Mouse (Mus musculus) right cerebral cortex, postnatal 10 days (tissue): ENCODE results near the gene Ndufc2.
"Not testable (repeated sequence)": the region's sequence is repeated elsewhere in the genome, so short reads cannot be mapped to it uniquely, and the experiment has no call there.

Experiments used
- DNase-seq, 2 experiments: peaks; one replicate each; pipeline ENCODE4 v3.0.0; 2021; ENCODE audit warnings: low spot score in 2 of 2

Ndufc2 gene

DNA sequence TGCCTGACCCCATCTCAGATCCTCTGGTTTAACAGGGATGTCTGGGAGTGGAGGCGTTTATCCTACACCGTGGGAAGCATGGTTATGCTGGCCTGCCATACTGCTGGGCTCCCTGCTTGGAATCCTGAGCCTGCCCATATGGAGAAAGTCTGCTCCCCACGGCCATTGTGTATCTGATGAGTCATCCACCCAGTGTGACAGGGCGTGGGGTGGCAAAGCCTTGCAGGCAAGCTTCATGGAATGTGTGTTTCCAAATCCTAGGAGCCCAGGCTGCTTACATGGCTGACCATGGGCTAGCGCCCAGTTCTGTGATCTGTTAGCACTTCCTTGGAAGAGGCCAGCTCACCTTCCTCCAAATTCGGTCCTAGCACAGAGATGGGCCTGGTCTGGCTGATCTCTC lies 26.8 kb downstream of the Ndufc2 start:
- DNase-seq: no peak

GRCm38 (mm10) chr7:97427296-97427695 lies 27.5 kb downstream of the Ndufc2 start:
- no peak for DNase-seq

DNA sequence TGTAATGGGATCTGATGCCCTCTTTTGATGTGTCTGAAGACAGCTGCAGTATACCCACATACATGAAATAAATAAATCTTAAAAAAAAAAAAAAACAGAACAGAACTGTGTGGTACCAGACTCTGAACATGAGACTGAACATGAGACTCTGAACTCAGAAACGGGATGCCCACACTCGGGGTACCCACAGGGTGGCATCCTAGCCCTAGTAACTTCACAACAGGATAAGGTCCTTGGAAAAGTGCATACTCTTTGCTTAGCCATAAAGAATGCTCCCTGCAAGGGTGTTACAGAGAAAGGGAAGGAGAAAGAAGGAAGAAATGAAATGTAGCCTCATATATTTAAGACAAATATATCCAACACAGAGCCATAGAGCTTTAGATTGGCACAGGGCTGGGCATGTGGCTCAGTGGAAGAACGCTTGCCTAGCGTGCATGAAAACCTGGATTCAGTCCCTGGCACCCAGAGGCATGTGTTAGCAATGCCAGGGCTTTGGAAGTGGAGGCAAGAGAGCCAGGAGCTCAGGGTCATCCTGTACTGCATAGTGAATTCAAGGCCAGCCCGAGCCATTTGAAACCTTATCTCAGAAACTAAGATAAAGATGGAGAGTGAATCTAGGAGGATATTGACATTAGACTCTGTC lies 28.1 kb downstream of the Ndufc2 start:
- peak in 1 of 2 experiments; percentile 55 for DNase-seq

GRCm38 (mm10) chr7:97429705-97430104 lies 29.9 kb downstream of the Ndufc2 start:
- peak; percentile 73 to 74 for DNase-seq

GRCm38 (mm10) chr7:97433517-97433916 lies 33.7 kb downstream of the Ndufc2 start:
- not testable (repeated sequence) for DNase-seq

GRCm38 (mm10) chr7:97434517-97434916 lies 34.7 kb downstream of the Ndufc2 start:
- DNase-seq: no peak

DNA sequence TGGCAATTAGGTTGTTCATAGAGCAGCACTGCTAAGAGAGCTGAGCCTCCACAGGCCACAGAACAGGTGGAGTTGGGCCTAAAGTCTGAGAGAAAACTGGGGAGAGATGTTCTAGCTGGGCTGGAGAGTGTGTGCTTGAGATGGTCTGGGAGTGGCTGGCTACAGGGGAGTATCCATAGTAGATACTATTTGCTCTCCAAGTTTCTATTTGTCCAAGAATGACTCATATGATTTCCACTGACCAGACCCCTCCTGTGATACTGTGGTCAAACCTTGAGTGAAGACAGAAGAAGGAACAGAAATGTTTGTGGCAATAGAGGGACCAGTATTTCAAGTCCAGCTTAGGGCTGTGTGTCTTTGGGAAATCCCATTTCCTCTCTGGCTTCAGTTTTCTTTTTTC lies 39.2 kb downstream of the Ndufc2 start:
- DNase-seq: no peak

GRCm38 (mm10) chr7:97446171-97446925 lies 46.5 kb downstream of the Ndufc2 start:
- DNase-seq: peak; percentile 97 to 98

- DNase-seq: peak; percentile 51 to 63
Measured at GRCm38 (mm10) chr7:97447050-97447531, 47.3 kb downstream of the Ndufc2 start.

GRCm38 (mm10) chr7:97451023-97451422 lies 51.2 kb downstream of the Ndufc2 start, which contains the start of gene Kctd14:
TSS of gene Kctd14 (plus strand) at chr7:97451323.
- not testable (repeated sequence) for DNase-seq

DNA sequence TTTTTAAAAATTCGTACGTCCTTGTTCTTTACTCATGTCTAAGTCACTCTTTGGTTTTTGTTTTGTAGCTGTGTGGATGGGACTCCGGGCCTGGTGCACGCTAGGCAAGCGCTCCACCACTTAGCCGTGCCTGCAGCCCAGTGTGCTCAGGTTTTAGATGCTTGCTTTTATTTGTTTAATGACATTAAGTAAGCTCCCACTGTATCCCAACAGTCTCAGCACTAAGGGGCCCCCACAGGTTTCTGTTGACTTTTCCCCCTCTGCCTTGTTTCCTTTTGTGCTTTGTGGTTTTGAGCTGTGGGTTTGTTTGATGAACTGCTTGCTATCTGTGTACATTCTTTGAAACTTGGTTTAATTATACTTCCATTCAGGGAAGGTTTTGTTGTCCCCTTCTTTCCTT lies 52.4 kb downstream of the Ndufc2 start:
- no peak for DNase-seq

DNA sequence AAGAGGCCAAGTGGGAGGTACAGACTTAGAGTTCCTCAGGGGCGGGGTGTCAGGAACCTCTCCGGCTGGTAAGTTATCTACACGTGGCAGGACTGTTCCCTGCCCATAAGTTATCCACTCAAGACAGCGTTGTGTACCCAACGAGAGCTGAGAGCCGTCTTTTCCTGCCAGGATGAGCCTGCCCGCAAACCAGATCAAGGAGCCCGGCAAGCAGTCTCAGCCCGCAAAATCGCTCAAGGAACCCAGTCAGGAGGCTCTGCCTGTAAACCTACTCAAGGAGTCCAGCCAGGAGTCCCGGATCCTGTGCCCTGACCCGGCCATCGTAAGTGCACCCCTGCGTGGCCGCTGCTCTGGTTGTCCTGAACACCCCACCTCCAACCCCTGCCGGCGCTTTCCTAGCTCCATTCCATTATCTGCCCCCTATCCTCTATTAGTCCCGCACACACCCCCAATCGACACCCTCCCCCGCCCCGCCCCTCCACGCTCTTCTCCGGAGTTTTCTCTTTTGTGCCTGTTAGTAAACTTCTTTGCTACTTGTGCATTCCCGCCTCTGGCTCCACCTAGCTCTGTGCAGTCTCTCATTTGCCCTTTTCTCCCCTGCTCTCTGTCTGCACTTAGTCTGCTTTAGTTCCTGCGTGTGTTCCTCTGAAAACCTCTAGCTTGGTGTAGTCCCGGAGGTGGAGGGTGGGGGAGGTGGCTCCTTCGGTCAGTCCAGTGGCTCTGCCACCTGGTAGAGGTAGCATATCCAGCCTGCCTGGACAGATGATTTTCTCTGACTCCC lies 53.5 kb downstream of the Ndufc2 start:
- DNase-seq: no peak

GRCm38 (mm10) chr7:97454795-97455194 lies 55.0 kb downstream of the Ndufc2 start:
- no peak for DNase-seq

DNA sequence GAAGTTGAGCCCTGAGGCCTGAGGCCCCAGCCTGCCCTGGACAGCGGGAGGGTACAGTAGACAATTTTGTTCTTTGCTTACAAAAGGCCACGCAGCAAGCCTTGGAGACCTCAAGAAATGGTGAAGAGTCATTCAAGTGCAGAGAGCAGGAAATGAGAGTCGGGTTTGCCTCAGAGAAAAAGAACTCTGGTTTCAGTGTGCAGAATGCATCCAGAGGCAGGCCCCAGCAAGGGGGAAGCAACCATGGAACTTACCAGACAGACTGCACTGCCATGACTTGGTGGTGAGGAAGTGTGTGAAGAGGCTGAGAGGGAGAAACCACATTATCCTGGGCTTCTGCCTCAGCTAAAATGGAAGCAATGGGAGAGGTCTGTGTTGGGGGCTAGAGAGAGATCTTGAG lies 55.8 kb downstream of the Ndufc2 start:
- no peak for DNase-seq
